Mouse (Mus musculus) erythroblast, embryonic 14.5 days (primary cell): ENCODE results near the gene Zbtb39.

ENCODE experiments used
- GATA1 ChIP-seq: IDR thresholded peaks from 2 replicates; pipeline ENCODE4 v1.6.1; 2012; ENCODE audit warnings: low read length, inconsistent platforms, mixed read lengths
- TAL1 ChIP-seq: IDR thresholded peaks from 3 replicates; pipeline ENCODE4 v1.6.1; 2012; ENCODE audit warnings: low read length, inconsistent platforms, mixed read lengths

- TF ChIP-seq TAL1, result no peak
- no peak for TF ChIP-seq GATA1
These were observed 12.2 kb downstream of the Zbtb39 start, which contains the start of gene Gpr182 for GRCm38 (mm10) chr10:127751548-127751947.
